Mouse (Mus musculus): Measurements from ENCODE around the gene Cdc42se1.
A peak's percentile ranks its signal among the peaks of the same experiment; 100 is the strongest.
"Not testable (repeated sequence)": the region's sequence is repeated elsewhere in the genome, so short reads cannot be mapped to it uniquely, and the experiment has no call there.

Cdc42se1 gene

DNA sequence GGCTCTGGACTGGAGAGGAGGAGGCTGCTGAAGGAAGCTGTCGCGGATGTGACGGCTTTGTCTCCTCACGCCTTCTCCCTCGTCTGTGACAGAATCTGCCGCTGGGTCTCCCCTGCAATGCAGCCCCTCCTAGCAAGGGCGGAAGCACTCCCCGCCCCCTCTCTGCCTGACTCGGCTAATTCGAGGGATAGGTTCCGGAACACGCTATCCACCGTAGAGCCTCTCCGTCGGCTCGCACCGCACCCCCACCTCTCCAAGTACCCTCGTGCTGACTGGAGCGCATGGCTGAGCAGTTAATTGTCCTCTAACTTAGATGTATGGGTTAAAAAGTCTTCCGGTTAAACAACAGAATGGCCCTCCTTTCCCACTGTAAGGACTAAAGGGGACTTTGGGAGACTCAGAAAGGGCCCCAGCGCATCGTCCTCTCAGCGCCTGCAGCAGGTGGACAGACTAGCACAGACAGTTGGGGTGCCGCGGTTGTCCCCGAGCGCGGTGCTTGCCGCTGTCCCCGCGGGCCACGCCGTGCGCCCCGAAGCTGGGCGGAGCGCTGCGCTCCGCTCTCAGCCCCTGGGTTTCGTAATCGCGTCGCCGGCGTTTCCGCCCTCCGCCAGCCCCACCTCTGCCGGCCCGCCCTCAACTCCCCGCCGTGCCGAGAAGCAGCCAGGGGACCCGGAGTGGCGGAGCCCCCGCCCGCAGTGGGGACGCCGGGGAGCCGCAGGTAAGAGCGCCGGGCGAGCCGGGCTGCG is at the start of gene Cdc42se1:
Gene Cdc42se1 (plus strand): TSS at position 585 of the 746 bp plus-strand sequence.
- peak; percentile 90 for DNase-seq (ENCODE audit: low spot score)

- DNase-seq (ENCODE audit: low spot score) = no peak
These were observed 49.6 kb upstream of the Cdc42se1 start for GRCm38 (mm10) chr3:95178948-95179347.

DNA sequence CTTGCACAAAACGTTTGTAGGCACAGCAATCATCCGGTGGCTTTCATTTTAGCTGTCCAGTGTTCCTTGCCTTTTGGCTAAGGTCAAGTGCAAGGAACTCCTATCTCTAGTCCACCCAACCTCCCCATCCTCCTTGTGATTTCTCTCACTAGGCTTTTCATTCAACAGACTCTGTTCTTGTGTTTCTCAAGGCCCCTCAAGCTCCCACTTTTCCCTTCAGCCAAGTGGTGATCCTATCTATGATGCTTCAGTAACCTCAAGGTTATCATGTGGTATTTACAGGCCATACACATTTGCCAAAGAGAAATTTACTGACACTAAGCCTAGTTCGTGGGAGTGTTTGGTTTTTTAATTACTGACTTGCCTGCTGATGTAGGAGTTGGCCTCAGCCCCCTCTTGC is 48.6 kb upstream of the Cdc42se1 start:
- DNase-seq (ENCODE audit: low spot score) = no peak

- DNase-seq (ENCODE audit: low spot score) = no peak
These were observed 46.7 kb upstream of the Cdc42se1 start for GRCm38 (mm10) chr3:95181841-95182240.

DNA sequence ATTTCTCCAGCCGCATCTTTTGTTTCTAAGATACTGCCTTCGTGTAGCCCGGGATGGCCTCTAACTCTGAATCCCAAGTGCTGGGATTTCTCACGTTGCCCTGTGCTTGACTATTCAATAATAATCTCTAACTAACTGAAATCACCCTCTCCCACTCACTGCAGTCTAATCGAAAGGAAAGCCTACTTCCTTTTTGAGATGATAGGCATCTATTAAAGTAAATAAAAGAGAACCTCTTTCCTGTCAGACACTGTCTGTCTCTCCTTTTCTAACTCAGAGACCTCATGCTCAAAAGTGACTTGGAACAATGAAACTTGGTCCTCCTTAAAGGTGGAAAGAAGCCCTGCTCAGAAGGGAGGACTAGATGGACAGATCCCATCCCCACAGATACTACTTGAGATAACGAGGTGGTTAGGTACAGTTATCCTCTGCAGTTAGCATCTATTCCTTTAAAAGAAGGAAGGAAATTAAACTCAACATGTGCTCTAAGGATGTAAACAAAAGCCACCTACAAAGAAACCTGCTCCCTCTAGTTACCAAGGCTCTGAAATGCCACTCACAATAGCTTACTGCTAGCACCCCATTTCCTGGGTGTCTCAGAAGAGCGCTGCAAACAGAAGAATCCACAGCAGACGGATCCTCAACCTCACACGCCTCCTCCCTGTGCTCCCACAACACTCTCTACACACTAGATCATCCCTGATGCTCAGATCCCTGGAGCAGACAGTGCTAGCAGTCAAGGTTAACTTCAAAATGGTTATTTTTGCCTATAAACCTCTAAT is 43.5 kb upstream of the Cdc42se1 start:
- DNase-seq (ENCODE audit: low spot score) = no peak

DNA sequence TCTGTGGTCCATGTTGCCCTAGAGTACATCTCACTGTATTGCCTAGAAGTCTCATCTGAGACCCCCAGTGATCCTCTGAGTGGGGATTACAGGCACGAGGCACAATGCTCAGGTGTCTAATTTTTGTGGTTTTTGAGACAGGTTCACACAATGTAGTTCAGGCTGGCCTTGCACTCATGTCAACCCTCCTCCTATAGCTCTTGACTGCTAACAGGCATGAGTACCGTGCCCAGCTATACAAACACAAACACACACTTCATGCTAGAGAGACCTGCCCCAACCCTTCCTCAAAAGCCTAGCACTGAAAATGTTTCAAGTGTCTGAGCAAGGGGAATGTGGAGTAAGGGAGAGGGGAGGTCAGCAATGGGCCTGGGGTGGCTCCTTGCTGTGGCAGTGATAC is 42.4 kb upstream of the Cdc42se1 start:
- no peak for DNase-seq (ENCODE audit: low spot score)

GRCm38 (mm10) chr3:95186888-95187287 is 41.6 kb upstream of the Cdc42se1 start:
- no peak for DNase-seq (ENCODE audit: low spot score)

DNA sequence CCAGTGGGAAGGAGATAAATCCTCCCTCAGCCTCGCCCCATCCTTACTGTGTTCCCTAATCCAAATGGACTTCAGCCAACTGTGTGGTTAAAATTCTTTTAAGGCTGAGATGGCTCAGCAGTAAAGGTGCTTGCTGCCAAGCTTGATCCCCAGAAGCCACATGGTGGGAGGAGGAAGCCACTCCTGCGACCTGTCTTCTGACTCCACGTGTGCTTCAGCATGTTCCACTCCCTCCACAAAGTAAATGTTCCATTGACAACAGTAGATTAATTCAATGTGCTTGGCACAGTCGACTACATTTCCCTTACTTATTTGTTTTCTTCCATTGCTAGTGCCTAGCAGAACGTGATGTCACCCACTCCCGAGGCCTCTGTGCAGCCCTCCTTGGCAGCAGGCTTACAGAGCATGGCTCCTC is 33.8 kb upstream of the Cdc42se1 start:
- no peak for DNase-seq (ENCODE audit: low spot score)

- no peak for DNase-seq (ENCODE audit: low spot score)
These were observed 32.8 kb upstream of the Cdc42se1 start for GRCm38 (mm10) chr3:95195772-95196171.

GRCm38 (mm10) chr3:95199101-95199500 is 29.4 kb upstream of the Cdc42se1 start:
- DNase-seq (ENCODE audit: low spot score) = no peak

GRCm38 (mm10) chr3:95200132-95200531 is 28.4 kb upstream of the Cdc42se1 start:
- no peak for DNase-seq (ENCODE audit: low spot score)

DNA sequence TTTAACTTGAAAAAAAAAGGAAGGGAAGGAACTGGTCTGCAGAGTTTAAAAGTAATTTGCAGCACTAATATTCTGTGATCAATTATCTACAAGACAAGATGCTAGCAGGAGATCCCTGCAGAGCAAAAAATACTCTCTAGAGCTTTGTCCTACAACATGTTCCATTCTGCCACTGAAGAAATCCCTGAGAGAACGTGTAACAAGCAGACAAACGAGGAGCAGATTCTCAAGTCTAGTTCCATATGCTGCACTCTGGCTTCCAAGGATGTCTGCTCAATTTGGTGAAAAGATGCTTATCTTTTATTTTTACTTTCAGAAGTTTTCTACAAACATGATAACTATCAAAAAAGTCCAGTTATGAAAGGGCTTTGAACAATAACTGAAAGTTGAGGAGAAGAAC is 28.0 kb upstream of the Cdc42se1 start:
- no peak for DNase-seq (ENCODE audit: low spot score)

- no peak for DNase-seq (ENCODE audit: low spot score)
These were observed 24.7 kb upstream of the Cdc42se1 start for GRCm38 (mm10) chr3:95203880-95204279.

DNA sequence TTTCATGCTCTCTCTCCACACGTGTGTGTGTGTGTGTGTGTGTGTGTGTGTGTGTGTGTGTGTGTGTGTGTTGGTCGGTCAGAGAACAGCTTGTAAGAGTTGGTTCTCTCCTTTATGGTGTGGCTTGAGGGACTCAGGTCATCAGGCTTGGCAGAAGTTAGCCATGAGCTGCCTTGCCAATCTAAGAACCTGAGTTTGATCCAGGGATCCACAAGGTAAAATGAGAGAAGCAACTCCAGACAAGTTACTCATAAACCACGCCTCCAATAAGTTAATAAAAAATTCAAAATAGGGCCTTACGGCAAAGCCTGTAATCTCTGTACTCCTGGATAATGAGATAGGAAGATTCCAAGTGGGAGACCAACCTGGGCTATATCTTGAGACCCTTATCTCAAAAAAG is 20.2 kb upstream of the Cdc42se1 start:
- DNase-seq (ENCODE audit: low spot score) = no peak

DNA sequence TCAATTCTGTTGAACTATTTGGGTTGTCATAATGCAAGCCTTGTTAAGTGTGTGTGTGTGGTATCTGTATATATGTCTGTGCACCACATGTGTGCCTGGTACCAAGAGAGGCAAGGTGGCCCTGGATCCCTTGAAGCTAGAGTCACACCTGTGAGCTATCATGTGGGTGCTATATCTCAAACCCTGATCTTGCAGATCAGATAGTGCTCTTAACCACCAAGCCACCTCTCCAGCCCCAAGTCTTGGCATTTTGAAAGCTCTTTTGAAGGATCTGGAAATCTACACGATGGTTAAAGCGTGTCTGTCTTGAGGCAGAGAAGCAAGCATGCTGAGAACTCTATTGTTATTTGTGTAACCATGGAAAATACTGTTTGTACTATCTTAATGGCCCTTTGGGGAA is 17.9 kb upstream of the Cdc42se1 start:
- DNase-seq (ENCODE audit: low spot score) = no peak

DNA sequence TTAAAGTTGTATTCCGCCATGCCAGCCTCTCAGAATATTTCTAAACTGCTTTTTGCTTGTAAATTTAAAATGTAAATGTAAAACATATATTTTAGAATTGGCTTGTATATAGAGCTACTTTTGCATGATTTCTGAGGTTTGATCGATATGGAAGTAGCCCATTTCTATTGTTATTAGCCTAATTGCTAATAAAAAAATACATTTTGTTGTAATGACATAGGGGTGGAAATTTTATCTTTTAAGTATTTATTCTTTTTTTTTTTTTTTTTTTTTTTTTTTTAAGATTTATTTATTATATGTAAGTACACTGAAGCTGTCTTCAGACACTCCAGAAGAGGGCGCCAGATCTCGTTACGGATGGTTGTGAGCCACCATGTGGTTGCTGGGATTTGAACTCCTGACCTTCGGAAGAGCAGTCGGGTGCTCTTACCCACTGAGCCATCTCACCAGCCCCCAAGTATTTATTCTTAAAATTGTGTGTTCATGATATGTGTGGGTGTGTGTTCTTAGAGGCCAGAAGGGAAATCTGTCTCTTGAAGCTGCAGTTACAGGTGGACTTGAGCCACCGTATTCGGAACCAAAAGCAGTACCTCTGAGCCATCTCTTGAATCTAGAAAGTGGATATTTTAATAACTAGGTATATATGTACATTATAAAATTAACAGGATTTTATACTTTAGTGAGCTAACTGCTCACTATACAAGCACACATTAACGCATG is 15.5 kb upstream of the Cdc42se1 start:
- not testable (repeated sequence) for DNase-seq (ENCODE audit: low spot score)

- no peak for DNase-seq (ENCODE audit: low spot score)
These were observed 14.9 kb upstream of the Cdc42se1 start for GRCm38 (mm10) chr3:95213609-95213975.

DNA sequence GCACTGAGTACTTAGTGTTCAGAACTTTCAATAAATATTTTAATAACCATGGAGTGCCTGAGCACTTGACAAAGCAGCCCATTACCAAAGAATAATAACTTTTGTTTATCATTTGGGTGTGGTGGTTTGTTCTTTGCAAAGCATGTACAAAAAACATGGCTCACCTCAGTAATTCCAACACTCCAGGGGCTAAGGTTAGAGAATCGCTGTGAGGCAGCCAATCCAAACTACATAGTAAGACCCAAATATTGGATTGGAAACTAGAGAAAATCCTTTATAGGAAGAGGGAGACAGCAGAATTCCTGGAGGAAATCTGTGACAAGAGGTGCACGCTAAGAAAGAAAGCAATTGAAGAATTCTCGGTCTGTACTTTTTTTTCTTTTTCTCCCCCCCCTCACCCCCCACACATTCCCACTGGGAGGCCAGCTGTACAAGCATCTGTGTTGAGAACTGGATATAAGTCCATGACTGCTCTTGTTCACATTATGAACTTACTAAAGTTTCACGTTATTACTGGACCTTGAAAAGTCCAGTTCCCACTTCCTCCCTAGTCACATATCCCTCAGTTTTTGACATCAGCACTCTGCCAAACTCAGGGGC is 11.8 kb upstream of the Cdc42se1 start:
- DNase-seq (ENCODE audit: low spot score) = no peak

GRCm38 (mm10) chr3:95217255-95218134 is 11.0 kb upstream of the Cdc42se1 start, which contains the start of gene Gabpb2:
Gabpb2 (minus strand) TSS chr3:95217916.
- peak; percentile 91 for DNase-seq (ENCODE audit: low spot score)

DNA sequence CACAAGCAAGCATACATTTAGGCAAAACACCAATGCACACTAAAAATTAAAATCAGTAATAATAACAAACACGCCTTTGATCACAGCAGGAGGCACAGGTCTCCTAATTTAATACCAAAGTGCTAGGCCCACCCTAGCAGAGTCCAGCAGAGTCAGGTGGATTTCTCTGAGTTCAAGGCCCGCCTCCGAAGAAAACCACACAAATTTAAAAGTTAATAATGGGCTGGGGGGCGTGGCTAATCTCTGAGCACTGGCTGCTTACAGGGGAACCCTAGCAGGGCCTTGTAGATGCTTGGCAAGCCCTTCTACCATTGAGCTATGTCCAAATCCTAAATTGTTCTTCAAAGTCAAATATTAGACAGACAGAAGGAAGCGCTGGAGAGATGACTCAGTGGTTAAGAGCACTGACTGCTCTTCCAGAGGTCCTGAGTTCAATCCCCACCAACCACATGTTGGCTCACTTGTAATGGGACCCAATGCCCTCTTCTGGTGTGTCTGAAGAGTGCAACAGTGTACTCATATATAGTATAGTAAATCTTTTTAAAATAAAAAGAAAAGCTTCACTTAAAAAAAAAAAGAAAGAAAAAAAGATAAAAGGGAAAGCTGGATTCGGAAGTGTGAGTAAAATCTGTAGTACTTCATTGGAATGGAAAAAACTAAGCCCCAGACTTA is 9.9 kb upstream of the Cdc42se1 start:
- no peak for DNase-seq (ENCODE audit: low spot score)

- no peak for DNase-seq (ENCODE audit: low spot score)
These were observed 5.5 kb upstream of the Cdc42se1 start for GRCm38 (mm10) chr3:95223041-95223440.
